Mouse (Mus musculus): ENCODE data around the gene Serpine1.

Gene Serpine1

DNA sequence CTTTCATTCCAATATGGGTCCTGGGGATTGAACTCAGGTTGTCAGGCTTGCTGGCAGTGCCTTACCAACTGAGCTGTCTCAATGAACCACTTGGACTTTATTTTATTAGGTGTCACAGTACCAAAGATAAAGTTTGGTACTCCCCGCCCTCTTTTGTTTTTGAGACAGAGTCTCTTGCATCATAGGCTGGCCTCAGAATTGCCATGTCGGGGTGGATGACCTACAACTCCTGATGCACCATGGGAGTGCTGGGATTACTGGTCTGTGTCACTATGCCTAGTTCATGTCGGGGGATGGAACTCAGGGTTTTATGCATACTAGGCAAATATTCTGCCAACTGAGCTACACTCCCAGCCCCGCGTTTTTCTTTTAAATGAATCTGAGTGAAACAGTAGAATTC, 17.2 kb downstream of the Serpine1 start:
- DNase-seq (ENCODE audit: low spot score in 2 of 2) = no peak

- no peak for DNase-seq (ENCODE audit: low spot score in 2 of 2)
Observed at GRCm38 (mm10) chr5:137054299-137054698, 17.8 kb downstream of the Serpine1 start.

DNA sequence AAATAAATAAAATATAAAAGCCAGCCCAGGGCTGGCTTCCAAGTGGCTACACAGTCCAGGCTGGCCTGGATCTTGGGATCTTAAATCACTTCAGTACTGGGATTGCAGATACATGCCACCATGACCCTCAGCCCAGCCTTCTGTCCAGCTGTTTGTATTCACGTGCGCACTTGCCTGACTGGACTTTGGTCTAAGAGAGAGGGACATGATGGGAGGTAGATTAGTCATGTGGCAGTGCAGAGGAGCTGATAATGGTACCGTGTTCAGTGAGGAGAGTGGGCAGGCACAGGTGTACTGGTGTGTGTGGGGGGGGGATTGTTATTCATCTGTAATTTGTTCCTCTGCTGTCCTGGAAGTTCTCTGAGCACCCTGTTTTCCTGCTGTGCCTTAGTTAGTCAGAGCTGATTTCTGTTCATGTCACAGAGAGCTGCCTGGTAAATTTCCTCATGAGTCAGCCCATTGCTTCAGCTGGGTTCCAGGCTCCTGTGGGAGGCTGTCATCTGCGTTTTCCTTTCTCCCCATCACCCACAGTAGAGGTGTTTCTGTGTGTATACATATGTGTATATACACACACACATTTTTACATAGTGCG, 20.1 kb downstream of the Serpine1 start:
- peak; percentile 47 to 57 for DNase-seq (ENCODE audit: low spot score in 2 of 2)

GRCm38 (mm10) chr5:137051125-137051524, 20.9 kb downstream of the Serpine1 start:
- DNase-seq (ENCODE audit: low spot score in 2 of 2) = no peak

DNA sequence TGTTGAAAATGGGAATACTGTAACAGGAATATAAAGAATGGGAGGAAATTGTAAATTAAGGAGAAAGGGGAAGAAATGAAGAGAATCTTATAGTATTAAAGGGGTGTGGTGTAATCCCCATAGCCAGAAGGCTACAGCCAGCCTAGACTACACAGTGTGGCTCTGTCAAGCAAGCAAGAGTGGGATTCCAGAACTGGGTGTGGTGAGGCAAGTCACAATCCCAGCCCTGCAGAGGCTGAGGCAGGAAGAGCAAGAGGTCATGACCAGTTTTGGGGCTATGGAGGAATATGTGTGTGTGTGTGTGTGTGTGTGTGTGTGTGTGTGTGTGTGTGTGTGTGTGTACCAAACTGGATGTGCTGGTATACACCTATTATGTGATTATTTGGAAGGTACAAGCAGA, 25.1 kb downstream of the Serpine1 start:
- no peak for DNase-seq (ENCODE audit: low spot score in 2 of 2)

DNA sequence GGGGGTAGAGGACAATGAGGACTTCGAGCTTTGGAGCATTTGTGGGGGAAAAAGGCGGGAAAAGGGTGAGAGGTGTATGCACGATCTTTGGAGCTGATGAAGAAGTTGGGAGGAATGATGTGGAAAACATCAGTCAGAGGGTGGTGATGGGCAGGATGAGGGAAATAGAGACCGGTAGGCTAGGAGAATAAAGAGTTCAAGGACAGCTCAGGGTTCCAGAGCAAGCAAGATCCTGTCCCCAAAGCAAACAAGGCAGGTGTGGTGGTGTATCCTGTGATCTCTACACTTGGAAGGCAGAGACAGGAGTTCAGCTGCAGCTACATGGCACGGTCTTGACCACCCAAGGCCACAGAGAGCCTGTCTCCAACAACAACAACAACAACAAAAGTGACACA, 25.7 kb downstream of the Serpine1 start:
- no peak for DNase-seq (ENCODE audit: low spot score in 2 of 2)

GRCm38 (mm10) chr5:137045402-137046323, 26.4 kb downstream of the Serpine1 start, which contains the start of gene Ap1s1:
Gene Ap1s1, minus strand, starts transcription at chr5:137046135.
- peak; percentile 98 to 99 for DNase-seq (ENCODE audit: low spot score in 2 of 2)

DNA sequence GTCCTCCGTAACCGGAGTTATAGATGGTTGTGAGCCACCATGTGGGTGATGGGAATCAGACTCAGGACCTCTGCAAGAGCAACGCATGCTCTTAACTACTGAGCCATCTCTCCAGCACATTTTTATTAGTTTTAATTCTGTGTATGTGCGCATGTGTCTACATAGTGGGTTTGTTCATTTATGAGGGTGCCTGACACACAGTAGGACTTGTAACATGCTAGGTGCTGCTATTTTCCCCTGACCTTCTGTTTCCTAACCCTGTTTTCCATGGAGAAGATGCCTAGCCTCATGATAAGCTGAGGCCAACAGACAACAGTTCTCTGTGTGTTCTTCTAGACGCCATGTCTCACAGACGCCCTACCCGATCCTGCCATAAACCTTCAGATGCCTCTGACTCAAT, 28.1 kb downstream of the Serpine1 start:
- DNase-seq (ENCODE audit: low spot score in 2 of 2) = no peak

DNA sequence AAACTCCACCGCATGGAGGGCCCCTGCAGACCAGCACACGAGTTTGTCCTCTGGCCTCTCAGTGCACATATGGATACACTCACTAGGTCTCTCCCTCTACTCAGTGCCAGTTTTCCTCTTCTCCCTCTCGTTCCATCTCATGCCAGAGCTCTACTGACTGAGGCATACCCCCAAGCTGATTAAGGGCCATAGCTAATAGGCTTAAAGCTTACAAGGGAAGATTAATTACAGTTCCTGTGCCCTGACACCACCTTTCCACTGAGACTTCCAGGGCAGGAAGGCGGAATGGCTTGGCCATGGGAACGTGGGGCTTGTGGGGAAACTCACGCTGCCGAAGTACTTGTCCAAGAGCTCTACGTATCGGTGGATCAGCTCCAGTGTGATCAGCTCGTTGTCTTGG, 30.6 kb downstream of the Serpine1 start:
- no peak for DNase-seq (ENCODE audit: low spot score in 2 of 2)

- DNase-seq (ENCODE audit: low spot score in 2 of 2) = no peak
Observed at GRCm38 (mm10) chr5:137039453-137039852, 32.6 kb downstream of the Serpine1 start.

- DNase-seq (ENCODE audit: low spot score in 2 of 2) = peak; percentile 39 to 51
Observed at GRCm38 (mm10) chr5:137036211-137036610, 35.9 kb downstream of the Serpine1 start.

DNA sequence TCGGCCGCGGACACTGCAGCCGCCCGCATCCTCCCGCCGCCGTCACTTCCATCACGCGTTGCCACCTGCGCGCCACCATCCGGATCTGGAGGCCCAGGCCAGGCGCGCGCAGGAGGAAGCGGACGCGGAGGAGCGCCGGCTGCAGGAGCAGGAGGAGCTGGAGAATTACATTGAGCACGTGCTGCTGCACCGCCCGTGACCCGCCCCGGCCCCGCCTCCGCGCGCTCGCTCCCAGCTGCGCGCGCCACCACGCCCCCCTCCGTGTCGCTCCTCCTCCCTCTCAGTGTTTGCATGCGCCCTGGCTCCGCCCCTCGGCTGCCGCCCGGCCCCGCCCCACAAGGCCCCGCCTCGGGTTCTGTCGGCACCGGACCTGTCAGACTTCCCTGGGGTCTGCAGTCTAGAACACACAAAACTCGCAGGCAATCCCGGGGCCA, 39.4 kb downstream of the Serpine1 start:
- DNase-seq (ENCODE audit: low spot score in 2 of 2) = peak; percentile 77 to 81

- peak; percentile 46 to 69 for DNase-seq (ENCODE audit: low spot score in 2 of 2)
Observed at GRCm38 (mm10) chr5:137032033-137032421, 40.0 kb downstream of the Serpine1 start.

GRCm38 (mm10) chr5:137031076-137032032, 40.7 kb downstream of the Serpine1 start:
- peak in 1 of 2 experiments; percentile 30 for DNase-seq (ENCODE audit: low spot score in 2 of 2)

- DNase-seq (ENCODE audit: low spot score in 2 of 2) = peak; percentile 49 to 60
Observed at GRCm38 (mm10) chr5:137030416-137030810, 41.7 kb downstream of the Serpine1 start.

DNA sequence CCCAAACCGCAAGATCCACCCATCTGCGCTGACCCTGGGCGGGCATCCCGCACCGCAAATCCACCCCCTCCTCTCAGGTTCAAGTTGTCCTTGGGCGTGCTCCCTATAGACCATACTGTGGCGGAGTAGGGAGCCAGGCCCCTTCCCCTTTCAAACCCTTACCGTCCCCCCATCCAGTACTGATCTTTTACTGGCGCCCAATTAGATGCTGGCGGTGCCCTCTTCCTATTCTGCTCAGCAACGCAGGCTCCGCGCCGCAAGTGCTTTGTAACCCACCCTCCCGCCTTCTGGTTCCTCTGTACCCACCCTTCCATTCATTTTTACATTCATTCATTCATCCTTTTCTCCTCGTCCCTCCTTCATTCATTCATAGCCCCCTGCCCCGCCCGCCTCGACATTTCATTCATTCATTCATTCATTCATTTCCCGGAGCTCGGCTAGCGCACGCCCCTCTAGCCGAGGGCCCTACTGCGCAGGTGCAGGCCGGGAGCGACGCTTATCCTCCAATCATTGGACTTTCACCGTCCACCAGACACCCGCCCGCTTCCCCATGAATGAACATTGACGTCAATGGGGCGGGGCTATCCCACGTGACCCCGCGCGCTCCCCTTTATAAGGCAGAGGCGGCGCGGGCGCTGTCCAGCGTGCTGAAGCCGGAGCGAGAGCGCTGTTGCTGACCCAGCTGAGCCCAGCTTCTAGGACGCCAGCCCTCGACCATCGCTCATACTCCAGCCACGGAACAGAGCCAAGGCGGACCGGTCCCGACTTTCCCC, 42.2 kb downstream of the Serpine1 start:
- peak; percentile 96 for DNase-seq (ENCODE audit: low spot score in 2 of 2)

DNA sequence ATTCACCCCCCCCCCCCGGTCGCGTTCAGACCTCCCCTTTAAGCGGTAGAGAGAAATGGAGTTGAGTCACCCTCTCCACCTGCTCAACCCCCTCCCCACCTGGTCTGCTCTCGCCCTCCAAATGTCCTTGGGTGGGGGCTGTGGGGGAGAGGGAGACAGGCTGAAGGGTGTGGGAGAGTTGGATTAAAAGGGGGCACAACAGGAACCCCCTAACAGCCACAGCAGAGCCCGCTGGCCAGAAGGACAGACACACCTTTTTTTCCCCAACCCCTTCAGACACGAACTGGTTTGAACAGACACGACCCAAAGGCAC, 42.8 kb downstream of the Serpine1 start:
- no peak for DNase-seq (ENCODE audit: low spot score in 2 of 2)

DNA sequence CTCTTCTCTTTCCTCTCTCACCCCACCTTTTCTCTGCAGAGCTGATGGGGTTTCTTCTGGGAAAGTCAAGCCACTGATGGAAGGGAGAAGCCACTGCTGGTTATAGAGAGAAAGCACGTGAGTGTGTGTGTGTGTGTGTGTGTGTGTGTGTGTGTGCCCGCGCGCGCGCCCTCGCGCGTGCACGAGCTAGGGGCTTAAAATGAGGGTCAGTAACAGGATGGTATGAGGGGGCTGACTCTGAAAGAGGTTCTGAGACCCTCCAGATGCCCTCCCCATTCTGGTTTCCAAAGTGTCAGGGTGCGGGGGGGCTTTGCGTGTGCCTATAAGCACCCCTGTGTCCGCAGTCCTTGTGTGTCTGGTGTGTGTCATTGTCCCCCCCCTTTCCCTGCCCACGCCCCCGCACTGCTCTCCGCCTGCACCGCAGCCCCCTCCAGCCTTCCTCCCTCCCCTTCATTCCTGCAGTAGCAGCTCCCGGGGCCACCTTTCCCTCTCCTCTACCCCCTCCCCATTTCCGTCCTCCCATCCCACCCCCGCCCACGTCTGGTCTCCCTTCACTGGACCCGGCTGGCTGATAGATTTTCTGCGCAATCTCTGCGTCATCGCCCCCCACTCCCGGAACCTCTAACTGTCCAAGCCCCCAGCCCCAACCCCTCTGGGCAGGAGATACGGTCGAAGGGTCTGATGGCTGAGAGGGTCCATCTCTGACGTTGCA, 43.4 kb downstream of the Serpine1 start:
- DNase-seq (ENCODE audit: low spot score in 2 of 2) = no peak

- DNase-seq (ENCODE audit: low spot score in 2 of 2) = no peak
Observed at GRCm38 (mm10) chr5:137026092-137026491, 46.0 kb downstream of the Serpine1 start, which contains the start of gene Vgf. Gene Vgf, plus strand, starts transcription at chr5:137026392.

GRCm38 (mm10) chr5:137025132-137025531, 46.9 kb downstream of the Serpine1 start:
- peak; percentile 83 to 86 for DNase-seq (ENCODE audit: low spot score in 2 of 2)

Data from frontal cortex, postnatal 36 days (tissue).